Mouse (Mus musculus): Measurements from ENCODE around the gene Cpn1. TPM values are rescaled to one million over a fixed set of nuclear protein-coding genes. Genes with fewer than 3 reads are reported as not detected.

Gene Cpn1
- total RNA-seq, 2 experiments from 2014 or later = not detected

GRCm38 (mm10) chr19:43912775-43913486 lies 73.4 kb downstream of the Cpn1 start:
- DNase-seq (ENCODE audit: low spot score in 2 of 2) = no peak

GRCm38 (mm10) chr19:43906492-43906891 lies 79.9 kb downstream of the Cpn1 start:
- DNase-seq (ENCODE audit: low spot score in 2 of 2) = no peak

Other genes with a start within 250 kb of the Cpn1 start
- 1 to 10 TPM; 7.2 to 8.2 TPM for gene Cutc, start 233.6 kb downstream of the Cpn1 start, total RNA-seq (2021)
- gene Cox15, start 233.6 kb downstream of the Cpn1 start, total RNA-seq (2021) = 10 to 100 TPM; 28.9 to 37.3 TPM
- gene Abcc2, start 204.4 kb downstream of the Cpn1 start, total RNA-seq (2021) = under 1 TPM; 0.13 to 0.20 TPM
- 10 to 100 TPM; 12.1 to 13.5 TPM for gene Dnmbp, start 46.4 kb downstream of the Cpn1 start, total RNA-seq (2021)
- gene Cyp2c23, start 42.7 kb upstream of the Cpn1 start, total RNA-seq (2021) = 1 to 10 TPM in 1 of 2 experiments, under 1 TPM in 1; 0.32 to 1.2 TPM
- 10 to 100 TPM; 17.7 to 28.0 TPM for gene Erlin1, start 83.2 kb upstream of the Cpn1 start, total RNA-seq (2021)
- gene Chuk, start 120.9 kb upstream of the Cpn1 start, total RNA-seq (2021) = 10 to 100 TPM; 44.5 to 94.4 TPM
- gene Cwf19l1, start 149.3 kb upstream of the Cpn1 start, total RNA-seq (2021) = 10 to 100 TPM; 15.7 to 27.6 TPM
- 10 to 100 TPM; 27.4 to 32.9 TPM for gene Bloc1s2, start 159.9 kb upstream of the Cpn1 start, total RNA-seq (2021)
- gene Pkd2l1, start 205.9 kb upstream of the Cpn1 start, total RNA-seq (2021) = not detected
- under 1 TPM in 1 of 2 experiments, not detected in 1; 0.22 TPM for gene Scd3, start 216.7 kb upstream of the Cpn1 start, total RNA-seq (2021)